Mouse (Mus musculus): ENCODE measurements at regions not wholly inside any gene's neighbourhood (a gene's known extent, or its start where the extent isn't known, plus 50 kb on each side); places are given as distances from the start of the nearest gene placed in this dataset.

- TF ChIP-seq POLR2A (IDR thresholded peaks at IDR 0.05; ENCODE audit: insufficient read depth, low read depth, low read length) (no peak), CTCF (IDR thresholded peaks at IDR 0.05; ENCODE audit: insufficient read depth, low read depth, low read length) (no peak)
These were observed 59.8 kb downstream of the Mrm1 start for GRCm38 (mm10) chr11:84759478-84759986.

All from olfactory bulb, adult 2 months (tissue).